Mouse (Mus musculus): ENCODE measurements around the gene Gm44973.
A peak's percentile ranks its signal among the peaks of the same experiment; 100 is the strongest.
"Not testable (repeated sequence)": the region's sequence is repeated elsewhere in the genome, so short reads cannot be mapped to it uniquely, and the experiment has no call there.

The Gm44973 gene

DNA sequence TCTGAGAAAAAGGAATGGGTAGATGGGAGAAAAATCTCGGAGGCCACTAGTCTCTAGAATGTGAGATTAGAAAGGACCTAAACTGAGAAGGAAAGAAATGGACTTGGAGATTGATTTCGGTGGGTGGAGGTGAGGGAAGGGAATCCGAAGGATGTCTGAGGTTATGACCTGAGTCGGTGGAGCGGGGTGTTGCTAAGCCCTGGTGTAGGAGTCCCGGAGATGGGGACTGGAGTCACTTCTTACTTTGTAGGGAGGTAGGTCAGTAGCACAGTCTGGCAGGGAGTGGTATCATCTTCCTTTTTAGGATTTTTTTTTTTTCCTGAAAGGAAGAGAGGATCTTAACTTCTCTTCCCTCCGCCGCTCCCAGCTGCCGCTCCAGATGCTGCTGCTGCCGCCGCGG lies 37.1 kb downstream of the Gm44973 start:
- no peak for DNase-seq

- no peak for DNase-seq
Measured at GRCm38 (mm10) chr7:5052931-5053343, 37.6 kb downstream of the Gm44973 start.

- DNase-seq, result no peak
Measured at GRCm38 (mm10) chr7:5053456-5054179, 38.3 kb downstream of the Gm44973 start.

- DNase-seq, result no peak
Measured at GRCm38 (mm10) chr7:5056651-5057263, 41.5 kb downstream of the Gm44973 start.

DNA sequence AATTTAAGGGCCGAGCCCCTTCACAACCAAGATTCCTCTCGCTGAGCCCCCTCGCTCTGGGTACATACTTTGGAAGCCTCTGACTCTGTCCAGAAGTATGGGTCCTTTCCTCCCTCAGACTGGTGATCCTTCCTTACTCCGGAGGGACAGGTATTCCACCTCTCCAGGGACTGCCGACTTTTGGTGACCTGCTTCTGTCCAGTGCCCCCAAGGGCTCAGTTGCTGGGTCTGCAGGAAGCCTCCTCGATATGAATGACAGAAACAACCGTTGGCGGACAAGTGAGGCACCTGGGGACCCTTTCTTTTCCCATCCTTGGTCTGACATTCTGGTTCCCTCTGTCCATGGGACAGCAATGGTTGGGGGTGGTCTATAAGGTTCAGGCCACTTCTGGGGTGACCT lies 42.1 kb downstream of the Gm44973 start:
- DNase-seq, result no peak

- DNase-seq, result no peak
Measured at GRCm38 (mm10) chr7:5057804-5058203, 42.5 kb downstream of the Gm44973 start.

DNA sequence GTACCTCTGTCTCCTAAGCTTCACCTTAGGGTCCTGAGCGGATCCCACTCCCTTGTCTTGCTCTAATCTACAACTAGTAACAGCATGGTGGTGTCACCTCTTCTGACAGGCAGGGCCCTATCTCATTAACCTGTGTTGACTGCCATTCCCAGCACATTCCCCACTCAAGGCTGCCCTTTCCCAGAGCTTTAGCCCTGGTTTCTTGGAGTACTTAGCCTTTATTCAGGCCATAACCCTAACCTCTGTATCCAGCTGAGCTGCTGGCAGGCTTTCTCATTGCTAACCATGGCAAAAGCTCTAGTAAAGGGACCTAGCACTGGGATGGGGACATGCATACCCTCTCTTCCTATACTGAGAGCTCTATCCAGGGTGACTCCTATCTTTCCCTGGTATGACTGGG lies 43.3 kb downstream of the Gm44973 start:
- DNase-seq, result no peak

- DNase-seq, result no peak
Measured at GRCm38 (mm10) chr7:5059421-5059820, 44.1 kb downstream of the Gm44973 start.

DNA sequence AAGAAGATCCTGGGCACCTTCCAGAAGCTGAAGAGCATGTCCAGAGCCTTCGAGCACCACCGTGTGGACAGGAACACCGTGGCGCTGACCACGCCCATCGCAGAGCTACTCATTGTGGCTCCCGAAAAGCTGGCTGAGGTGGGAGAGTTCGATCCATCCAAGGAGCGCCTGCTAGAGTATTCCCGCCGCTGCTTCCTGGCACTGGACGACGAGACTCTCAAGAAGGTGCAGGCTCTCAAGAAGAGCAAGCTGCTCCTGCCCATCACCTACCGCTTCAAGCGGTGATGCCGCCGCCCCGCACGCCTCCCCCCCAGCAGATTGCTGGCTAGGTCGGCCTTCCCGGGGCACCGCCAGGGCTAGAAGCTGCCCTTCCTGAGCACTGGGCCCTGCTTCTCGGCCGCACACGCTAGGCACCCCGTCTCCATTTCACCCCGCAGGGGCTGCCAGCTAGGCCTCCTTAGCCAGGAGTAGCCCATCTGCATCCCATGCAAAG lies 45.0 kb downstream of the Gm44973 start:
- DNase-seq, result peak; percentile 83 to 87

DNA sequence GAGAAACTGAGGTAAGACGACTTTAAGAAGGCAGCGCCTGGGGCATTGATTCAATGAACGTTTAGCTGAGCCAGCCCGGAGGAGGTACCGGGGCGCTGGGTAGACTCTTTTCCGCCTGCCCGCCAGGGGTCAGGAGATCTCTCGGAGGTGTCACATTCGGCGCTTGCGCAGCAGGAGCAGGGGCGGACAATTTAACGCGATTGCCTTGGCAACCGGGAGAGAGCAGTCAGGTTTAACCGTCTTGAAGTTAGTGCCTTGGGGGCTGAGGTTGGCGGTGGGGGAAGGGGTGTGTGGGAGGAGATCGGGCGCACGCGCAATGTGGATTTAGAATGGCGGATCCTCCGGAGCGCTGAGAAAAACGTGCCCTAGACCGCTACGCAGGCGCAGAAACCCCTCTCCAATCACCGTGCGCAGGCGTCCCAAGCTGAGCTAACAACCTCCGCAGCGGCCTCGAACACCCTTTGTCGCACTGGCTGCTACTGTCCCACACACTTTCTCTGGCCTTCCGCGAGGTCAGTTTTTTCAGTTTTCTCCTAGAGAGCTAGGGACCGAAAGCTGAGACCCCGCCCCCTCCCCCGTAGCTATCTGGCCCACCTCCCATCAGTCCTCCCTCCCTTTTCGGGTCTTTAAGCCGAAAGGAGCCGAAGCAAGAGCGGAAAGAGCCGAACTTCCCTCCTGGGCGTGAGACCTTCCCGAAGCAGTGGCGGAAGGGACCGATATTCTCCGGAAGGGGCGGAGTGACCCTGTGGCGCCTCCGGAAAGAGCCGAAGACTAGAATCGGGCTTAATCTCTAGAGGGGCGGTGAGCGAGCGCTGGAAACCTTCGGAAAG lies 45.9 kb downstream of the Gm44973 start:
- peak; percentile 98 to 99 for DNase-seq

- peak; percentile 91 to 92 for DNase-seq
Measured at GRCm38 (mm10) chr7:5061774-5062359, 46.6 kb downstream of the Gm44973 start, which contains the start of gene U2af2. Gene U2af2, plus strand, starts transcription at chr7:5062143.

- DNase-seq, result peak in 1 of 2 experiments; percentile 69
Measured at GRCm38 (mm10) chr7:5062360-5063001, 47.2 kb downstream of the Gm44973 start.

GRCm38 (mm10) chr7:5064886-5065285 lies 49.6 kb downstream of the Gm44973 start:
- no peak for DNase-seq

GRCm38 (mm10) chr7:5073586-5073985 lies 58.3 kb downstream of the Gm44973 start:
- no peak for DNase-seq

- DNase-seq, result peak in 1 of 2 experiments; percentile 40
Measured at GRCm38 (mm10) chr7:5074984-5075383, 59.7 kb downstream of the Gm44973 start.

- no peak for DNase-seq
Measured at GRCm38 (mm10) chr7:5076931-5077330, 61.6 kb downstream of the Gm44973 start.

DNA sequence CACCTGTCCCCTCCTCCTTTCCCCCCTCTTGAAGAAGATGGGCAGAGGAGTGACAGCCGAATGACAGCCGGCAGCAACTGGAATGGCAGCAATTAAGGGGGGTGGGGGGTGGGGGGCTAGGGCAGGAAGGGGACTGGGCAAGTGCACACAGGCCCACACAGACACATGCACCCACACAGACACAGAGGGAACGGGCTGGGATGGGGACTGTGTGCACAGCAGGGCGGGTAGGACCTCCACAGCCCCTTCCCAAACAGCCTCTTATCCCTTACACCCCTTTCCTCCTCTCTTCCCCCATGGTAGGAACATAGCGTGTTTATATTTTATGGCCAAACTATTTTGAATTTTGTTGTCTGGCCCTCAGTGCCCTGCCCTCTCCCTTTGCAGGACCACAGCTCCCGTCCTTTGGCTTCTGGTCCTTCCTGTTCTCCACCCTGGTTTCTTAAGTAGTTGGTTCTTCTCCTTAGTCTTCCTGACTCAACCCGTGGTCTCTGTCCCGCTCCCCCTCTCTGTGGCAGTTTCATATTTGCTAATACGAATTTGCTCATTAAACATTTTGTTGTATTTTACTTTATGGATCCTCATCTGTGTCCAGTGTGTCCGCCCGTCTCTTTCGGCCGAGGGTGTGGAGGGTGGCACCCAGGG lies 64.2 kb downstream of the Gm44973 start:
- DNase-seq, result not testable (repeated sequence)

DNA sequence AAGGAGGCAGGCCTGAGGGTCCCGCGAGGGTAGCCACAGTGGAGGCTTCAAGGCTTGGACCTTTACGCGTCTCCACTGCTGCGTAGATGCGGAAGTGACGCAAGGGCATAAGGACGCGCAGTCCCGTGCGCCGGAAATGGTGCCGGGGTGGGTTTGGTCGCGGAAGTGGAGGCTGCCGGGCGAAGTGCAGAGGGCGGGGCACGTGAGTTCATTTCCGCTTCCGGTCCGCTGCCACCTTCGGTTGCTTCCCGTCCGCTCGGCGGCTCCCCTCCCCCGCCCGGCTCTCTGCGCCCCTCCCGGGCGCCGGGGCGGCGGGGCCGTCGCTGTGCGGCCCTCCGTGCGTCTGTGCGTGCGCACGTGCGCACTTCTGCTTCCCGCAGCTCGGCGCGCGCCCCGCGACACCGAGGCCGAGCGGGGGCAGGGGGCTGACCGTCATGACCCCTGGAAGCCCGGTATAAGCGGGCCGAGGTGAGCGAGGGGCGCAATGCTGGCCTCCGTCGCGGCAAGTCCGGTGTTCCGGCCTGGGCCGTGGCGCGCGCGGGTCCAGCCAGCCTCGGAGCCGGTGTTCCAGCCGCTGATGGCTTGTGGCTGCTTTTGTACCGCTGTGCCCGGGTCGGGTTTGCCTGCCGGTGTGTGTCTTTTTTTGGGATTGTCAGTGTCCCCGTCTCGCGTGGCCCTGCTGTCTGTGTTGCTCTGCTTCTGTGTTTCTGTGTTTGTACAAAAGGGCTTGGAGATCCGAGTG lies 64.9 kb downstream of the Gm44973 start, which contains the start of gene Epn1:
Epn1 (plus strand) TSS at position 226 of the 742 bp plus-strand sequence.
- DNase-seq, result peak; percentile 96

DNA sequence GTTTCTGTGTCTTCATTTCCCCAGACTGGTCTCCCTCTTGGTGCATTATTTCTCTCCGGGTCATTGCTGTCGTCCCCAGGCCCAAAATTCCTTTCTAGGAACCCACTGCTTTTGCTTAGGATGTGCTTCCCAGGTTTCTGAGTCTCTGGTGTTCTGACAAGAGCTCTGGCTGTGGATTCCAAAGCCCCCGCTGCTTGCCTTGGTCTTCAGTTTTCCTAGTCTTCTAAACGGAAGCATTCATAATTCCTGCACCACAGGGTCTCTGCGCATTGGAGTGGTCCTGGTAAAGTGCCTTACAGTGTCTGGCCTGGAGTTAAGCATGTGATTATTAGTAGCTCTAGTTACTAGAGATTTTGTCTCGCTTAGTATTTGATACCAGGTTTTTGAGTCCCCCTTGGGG lies 65.5 kb downstream of the Gm44973 start:
- DNase-seq, result no peak

GRCm38 (mm10) chr7:5081241-5081640 lies 65.9 kb downstream of the Gm44973 start:
- no peak for DNase-seq

DNA sequence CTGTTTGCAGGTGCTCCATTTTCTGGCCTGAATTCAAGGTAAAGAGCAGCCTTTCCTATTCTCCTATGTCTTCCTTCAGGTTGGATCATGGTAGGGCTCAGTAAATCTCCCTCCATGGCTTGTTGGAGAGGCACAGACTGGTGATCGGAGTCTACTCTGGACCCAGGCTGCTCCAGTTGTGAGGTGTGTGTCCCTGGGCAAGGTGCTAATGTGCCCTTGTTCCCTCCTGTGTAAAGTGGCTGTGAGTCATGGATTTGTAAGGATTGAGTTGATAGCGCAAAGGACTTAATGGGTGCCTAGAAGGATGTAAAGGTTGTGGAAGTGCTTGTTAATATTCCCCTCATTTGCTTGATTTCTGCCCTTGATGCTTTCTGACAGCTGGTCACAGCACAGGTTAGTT lies 66.6 kb downstream of the Gm44973 start:
- DNase-seq, result no peak

Measured in kidney, adult 8-10 months (tissue).